Mouse (Mus musculus): Measurements from ENCODE around the gene Gng5. TPM values are rescaled to one million over a fixed set of nuclear protein-coding genes. Genes with fewer than 3 reads are reported as not detected.

The Gng5 gene
- 377 and 573 TPM in 2 replicates for polyA plus RNA-seq (2012; rRNA removed)

GRCm38 (mm10) chr3:146499431-146500002 is at the start of gene Gng5, which contains the start of gene Spata1:
Gng5 (plus strand) TSS chr3:146499807.
Spata1 (minus strand) TSS chr3:146499753.

GRCm38 (mm10) chr3:146520798-146521651 is 21.4 kb downstream of the Gng5 start, which contains the start of gene Rpf1:
Rpf1 (minus strand) TSS chr3:146521429.

Other genes with a start within 250 kb of the Gng5 start
- 3.0 and 3.7 TPM in 2 replicates for gene Ssx2ip, start 95.2 kb upstream of the Gng5 start, polyA plus RNA-seq (2012; rRNA removed)
- gene Ctbs, start 50.0 kb upstream of the Gng5 start, polyA plus RNA-seq (2012; rRNA removed), result 0.47 and 0.91 TPM in 2 replicates
- gene Spata1, start 54 bp upstream of the Gng5 start, polyA plus RNA-seq (2012; rRNA removed), result 0.03 and 0.13 TPM in 2 replicates
- 0.95 and 1.5 TPM in 2 replicates for gene Rpf1, start 21.6 kb downstream of the Gng5 start, polyA plus RNA-seq (2012; rRNA removed)
- not detected in 2 replicates for gene Uox, start 70.6 kb downstream of the Gng5 start, polyA plus RNA-seq (2012; rRNA removed)
- gene Dnase2b, start 115.8 kb downstream of the Gng5 start, polyA plus RNA-seq (2012; rRNA removed), result not detected in 2 replicates
- not detected in 2 replicates for gene 4930503B20Rik, start 151.5 kb downstream of the Gng5 start, polyA plus RNA-seq (2012; rRNA removed)
- not detected in 2 replicates for gene Samd13, start 185.8 kb downstream of the Gng5 start, polyA plus RNA-seq (2012; rRNA removed)

All from stomach, adult 2 months (tissue).